Mouse (Mus musculus): ENCODE data around the gene Cacna2d3.

The Cacna2d3 gene

GRCm38 (mm10) chr14:29721488-29722385, at the start of gene Cacna2d3:
TSS of gene Cacna2d3 (minus strand) at chr14:29721864.
- DNase-seq = peak; percentile 21 to 36

GRCm38 (mm10) chr14:29769486-29769885, 47.8 kb upstream of the Cacna2d3 start:
- no peak for DNase-seq

GRCm38 (mm10) chr14:29752876-29753275, 31.2 kb upstream of the Cacna2d3 start:
- no peak for DNase-seq

GRCm38 (mm10) chr14:29738751-29739150, 17.1 kb upstream of the Cacna2d3 start:
- DNase-seq = no peak

- DNase-seq = no peak
Observed at GRCm38 (mm10) chr14:29730256-29730655, 8.6 kb upstream of the Cacna2d3 start.

- DNase-seq = no peak
Observed at GRCm38 (mm10) chr14:29729009-29729408, 7.3 kb upstream of the Cacna2d3 start.

GRCm38 (mm10) chr14:29727596-29727995, 5.9 kb upstream of the Cacna2d3 start:
- no peak for DNase-seq

GRCm38 (mm10) chr14:29723267-29723666, 1.6 kb upstream of the Cacna2d3 start:
- DNase-seq = no peak

- DNase-seq = no peak
Observed at GRCm38 (mm10) chr14:29722386-29723221, 940 bp upstream of the Cacna2d3 start.

GRCm38 (mm10) chr14:29721131-29721487, 555 bp downstream of the Cacna2d3 start:
- no peak for DNase-seq

GRCm38 (mm10) chr14:29720334-29720911, 1.2 kb downstream of the Cacna2d3 start:
- no peak for DNase-seq

- DNase-seq = no peak
Observed at GRCm38 (mm10) chr14:29712621-29713020, 9.0 kb downstream of the Cacna2d3 start.

- no peak for DNase-seq
Observed at GRCm38 (mm10) chr14:29707561-29708335, 13.9 kb downstream of the Cacna2d3 start.

- no peak for DNase-seq
Observed at GRCm38 (mm10) chr14:29702762-29703161, 18.9 kb downstream of the Cacna2d3 start.

- DNase-seq = peak; percentile 2 to 26
Observed at GRCm38 (mm10) chr14:29696131-29696530, 25.5 kb downstream of the Cacna2d3 start.

- no peak for DNase-seq
Observed at GRCm38 (mm10) chr14:29672436-29673050, 49.1 kb downstream of the Cacna2d3 start.

GRCm38 (mm10) chr14:29669826-29670225, 51.8 kb downstream of the Cacna2d3 start:
- no peak for DNase-seq

GRCm38 (mm10) chr14:29657006-29657405, 64.7 kb downstream of the Cacna2d3 start:
- DNase-seq = no peak

GRCm38 (mm10) chr14:29650591-29650990, 71.1 kb downstream of the Cacna2d3 start:
- DNase-seq = no peak

- no peak for DNase-seq
Observed at GRCm38 (mm10) chr14:29648721-29649120, 72.9 kb downstream of the Cacna2d3 start.

GRCm38 (mm10) chr14:29645421-29645820, 76.2 kb downstream of the Cacna2d3 start:
- no peak for DNase-seq

- no peak for DNase-seq
Observed at GRCm38 (mm10) chr14:29643217-29643616, 78.4 kb downstream of the Cacna2d3 start.

Measured in kidney, adult 8-10 months (tissue).